Comparison of ENCODE assay signal across 11 mouse cellular contexts in the genomic region with DNA sequence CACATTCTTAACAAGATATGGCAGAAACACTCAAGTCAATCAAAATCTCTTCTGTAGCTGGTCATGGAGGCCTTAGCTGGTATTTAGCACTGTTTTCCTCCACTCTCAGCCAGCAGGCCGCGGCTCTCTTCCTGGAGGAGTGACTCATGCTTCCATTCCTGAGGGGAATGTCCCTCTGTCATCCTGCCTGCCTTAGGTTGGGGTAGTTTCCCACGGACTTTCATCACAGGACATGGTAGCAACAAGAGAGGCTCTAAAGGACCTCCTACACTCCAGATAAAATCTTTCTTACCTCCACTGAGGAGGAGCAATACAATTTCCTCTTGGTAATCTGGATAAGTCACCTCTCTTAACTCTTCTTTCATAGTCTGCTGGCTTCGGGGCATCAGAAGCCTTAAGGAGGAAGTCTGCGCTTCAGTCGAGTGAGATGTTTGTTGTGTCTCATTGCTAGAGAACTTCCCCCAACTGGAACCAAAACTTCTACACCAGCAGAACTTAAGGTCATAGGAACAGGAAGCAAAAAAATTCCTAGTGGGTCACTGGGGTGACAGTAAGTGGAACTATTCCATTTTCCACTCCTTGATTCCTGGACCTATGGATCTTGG. TPM values are rescaled to one million over a fixed set of nuclear protein-coding genes. Genes with fewer than 3 reads are reported as not detected.
DNase-seq lines count a peak whose midpoint lies in the region; ATAC-seq and TF ChIP-seq lines count a peak whose summit lies in the region.
"Had no signal": no experiment of that assay in that cellular context is flagged by ENCODE, and none has a peak within 500 bp of the region (broad histone marks: within the 10 kb centered on the region; RNA-seq: fewer than 3 reads in every experiment).

No protein-coding gene starts in this region.

- no peak for ATAC-seq in liver, embryonic 12.5 days
- ATAC-seq in hindbrain, postnatal 0 days, result no peak
- no peak for ATAC-seq in hindbrain, embryonic 13.5 days (ENCODE audit: low FRiP score)

- no peaks in the 10 kb centered on the region for H3K9me3 ChIP-seq in liver, embryonic 12.5 days (replicated peaks)
- no peaks in the 10 kb centered on the region for H3K9me3 ChIP-seq in heart, embryonic 10.5 days
- H3K9me3 ChIP-seq in hindbrain, postnatal 0 days (ENCODE audit: low read length), result no peaks in the 10 kb centered on the region
- no peaks in the 10 kb centered on the region for H3K9me3 ChIP-seq in hindbrain, embryonic 13.5 days
- H3K9me3 ChIP-seq: embryonic facial prominence, embryonic 12.5 days; neural tube, embryonic 12.5 days had no signal

- no peak overlapping the region for H3ac ChIP-seq in myocyte (ENCODE audit: control insufficient read depth, insufficient read length)

- peaks cover 43% of the 10 kb centered on the region for H3K79me2 ChIP-seq in myocyte (ENCODE audit: control insufficient read depth, insufficient read depth)

- H3K4me2 ChIP-seq in liver, embryonic 12.5 days, result no peak overlapping the region
- peak overlapping the region; percentile 15 for H3K4me2 ChIP-seq in myocyte (ENCODE audit: low read depth)
- H3K4me2 ChIP-seq in hindbrain, postnatal 0 days (ENCODE audit: low read depth, low read length), result no peak overlapping the region
- no peak overlapping the region for H3K4me2 ChIP-seq in hindbrain, embryonic 13.5 days
- H3K4me2 ChIP-seq: embryonic facial prominence, embryonic 12.5 days; neural tube, embryonic 12.5 days had no signal

- H3K9ac ChIP-seq in liver, embryonic 12.5 days, result peak overlapping the region; percentile 33; the same call in 1 of the 2 replicates
- no peak overlapping the region for H3K9ac ChIP-seq in hindbrain, postnatal 0 days (replicated peaks; ENCODE audit: low read length)
- H3K9ac ChIP-seq in hindbrain, embryonic 13.5 days, result no peak overlapping the region
- H3K9ac ChIP-seq: embryonic facial prominence, embryonic 12.5 days; liver, embryonic 14.5 days; neural tube, embryonic 12.5 days had no signal

- no peak overlapping the region for H3K4me3 ChIP-seq in liver, embryonic 12.5 days
- H3K4me3 ChIP-seq in heart, embryonic 10.5 days, result no peak overlapping the region
- no peak overlapping the region for H3K4me3 ChIP-seq in myocyte
- H3K4me3 ChIP-seq in hindbrain, postnatal 0 days (ENCODE audit: low read length), result no peak overlapping the region
- H3K4me3 ChIP-seq in hindbrain, embryonic 13.5 days, result no peak overlapping the region
- H3K4me3 ChIP-seq: embryonic facial prominence, embryonic 12.5 days; neural tube, embryonic 12.5 days had no signal

- no peak for TF ChIP-seq POLR2A in myocyte (IDR thresholded peaks at IDR 0.05; ENCODE audit: insufficient read length, low read depth)

- no peak for DNase-seq in liver
- DNase-seq in adrenal gland, postnatal 25 days, result peak; percentile 10
- DNase-seq in heart, embryonic 10.5 days (ENCODE audit: low spot score), result no peak
- DNase-seq in hindbrain, postnatal 0 days (ENCODE audit: low spot score), result no peak
- no peak for DNase-seq in layer of hippocampus, postnatal 25 days (ENCODE audit: extremely low spot score in 1 of 2, low spot score in 1 of 2)

- H3K4me1 ChIP-seq in liver, embryonic 12.5 days, result peaks cover 14% of the 10 kb centered on the region; the same call in 1 of the 2 replicates
- H3K4me1 ChIP-seq in heart, embryonic 10.5 days, result peaks cover 21% of the 10 kb centered on the region
- H3K4me1 ChIP-seq in hindbrain, postnatal 0 days (ENCODE audit: insufficient read depth, low read length), result no peaks in the 10 kb centered on the region
- H3K4me1 ChIP-seq in hindbrain, embryonic 13.5 days (replicated peaks), result no peaks in the 10 kb centered on the region; the same call in 1 of the 2 replicates
- H3K4me1 ChIP-seq: embryonic facial prominence, embryonic 12.5 days; neural tube, embryonic 12.5 days had no signal

- TF ChIP-seq CTCF in hindbrain, postnatal 0 days (IDR thresholded peaks at IDR 0.05; ENCODE audit: low read depth), result no peak

- peaks cover 7% of the 10 kb centered on the region for H3K36me3 ChIP-seq in liver, embryonic 12.5 days
- H3K36me3 ChIP-seq in heart, embryonic 10.5 days, result peaks cover 17% of the 10 kb centered on the region
- H3K36me3 ChIP-seq in myocyte (ENCODE audit: control insufficient read depth, insufficient read depth), result peaks cover 4% of the 10 kb centered on the region
- H3K36me3 ChIP-seq in hindbrain, postnatal 0 days (ENCODE audit: insufficient read depth, low read length), result 0 out of 2 replicates have a peak, but pooled peaks cover 3% of the 10 kb centered on the region
- H3K36me3 ChIP-seq in hindbrain, embryonic 13.5 days, result peaks cover 23% of the 10 kb centered on the region

- H3K27me3 ChIP-seq in liver, embryonic 12.5 days (replicated peaks), result no peaks in the 10 kb centered on the region
- H3K27me3 ChIP-seq in heart, embryonic 10.5 days (ENCODE audit: insufficient read depth, poor library complexity, severe bottlenecking), result no peaks in the 10 kb centered on the region
- no peaks in the 10 kb centered on the region for H3K27me3 ChIP-seq in myocyte (ENCODE audit: control insufficient read depth, insufficient read depth, insufficient read length)
- no peaks in the 10 kb centered on the region for H3K27me3 ChIP-seq in hindbrain, postnatal 0 days (ENCODE audit: insufficient read depth, low read length)
- no peaks in the 10 kb centered on the region for H3K27me3 ChIP-seq in hindbrain, embryonic 13.5 days
- H3K27me3 ChIP-seq: embryonic facial prominence, embryonic 12.5 days; neural tube, embryonic 12.5 days had no signal

- 43% methylated on average over 6 of the region's 6 CpGs for WGBS in liver, embryonic 12.5 days (ENCODE audit: insufficient replicate concordance)
- 47% methylated on average over 6 of the region's 6 CpGs for WGBS in heart, embryonic 10.5 days
- 89% methylated on average over 6 of the region's 6 CpGs for WGBS in hindbrain, postnatal 0 days
- WGBS in hindbrain, embryonic 13.5 days, result 86% methylated on average over 6 of the region's 6 CpGs

- no peak overlapping the region for H3K27ac ChIP-seq in liver, embryonic 12.5 days
- peak overlapping the region; percentile 62; the same call in 1 of the 2 replicates for H3K27ac ChIP-seq in heart, embryonic 10.5 days
- no peak overlapping the region for H3K27ac ChIP-seq in hindbrain, postnatal 0 days
- no peak overlapping the region for H3K27ac ChIP-seq in hindbrain, embryonic 13.5 days
- H3K27ac ChIP-seq: embryonic facial prominence, embryonic 12.5 days; liver, embryonic 14.5 days; neural tube, embryonic 12.5 days had no signal

TF ChIP-seq in myocyte, 11 proteins besides CTCF, POLR2A, EP300 and RAD21:
- TF ChIP-seq REST (IDR thresholded peaks at IDR 0.05; ENCODE audit: insufficient read depth, insufficient read length), result no peak
- no peak for TF ChIP-seq USF1 (IDR thresholded peaks at IDR 0.05; ENCODE audit: low read depth)
- TF ChIP-seq E2F4 (IDR thresholded peaks at IDR 0.05; ENCODE audit: insufficient read depth), result no peak
- TF ChIP-seq CEBPB (IDR thresholded peaks at IDR 0.05; ENCODE audit: insufficient read depth, poor library complexity, severe bottlenecking), result no peak
- TF ChIP-seq TCF3 (IDR thresholded peaks at IDR 0.05; ENCODE audit: insufficient read length, low read depth), result no peak
- TF ChIP-seq TCF12 (IDR thresholded peaks at IDR 0.05; ENCODE audit: insufficient read depth, poor library complexity, severe bottlenecking), result no peak
- no peak for TF ChIP-seq MYOG (IDR thresholded peaks at IDR 0.05; ENCODE audit: control insufficient read depth in 1 of 3, insufficient read depth in 1 of 3, insufficient read length in 2 of 3, low read depth in 2 of 3)
- TF ChIP-seq MAX (IDR thresholded peaks at IDR 0.05; ENCODE audit: low read depth), result no peak
- no peak for TF ChIP-seq SRF (IDR thresholded peaks at IDR 0.05; ENCODE audit: control insufficient read depth, insufficient read length, low read depth)
- no peak for TF ChIP-seq MYOD1 (IDR thresholded peaks at IDR 0.05; ENCODE audit: control insufficient read depth in 1 of 3, insufficient read length in 2 of 3, low read depth in 2 of 3)
- no peak for TF ChIP-seq POLR2AphosphoS2 (IDR thresholded peaks at IDR 0.05; ENCODE audit: insufficient read length, low read depth)
TF ChIP-seq in myocyte: peak in this region for 0.

RNA-seq across cellular contexts. Expression of gene Zfp1, which starts 15.7 kb away (rescaled TPM):
- polyA plus RNA-seq in liver, embryonic 12.5 days (2016; fragmentation: Nextera tagmentation; extraction: Ambion mirVana), result 7.4 and 8.4 TPM in 2 replicates
- total RNA-seq in adrenal gland, postnatal 25 days (2021), result 10.0 and 10.9 TPM in 2 replicates
- 17.6 and 18.1 TPM in 2 replicates for polyA plus RNA-seq in heart, embryonic 10.5 days (2016; fragmentation: Nextera tagmentation; extraction: Ambion mirVana)
- polyA plus RNA-seq in myocyte (2012; fragmentation: generic; extraction: Trizol), result 5.3 TPM
- total RNA-seq in hindbrain, postnatal 0 days (2014; rRNA removed), result 15.0 and 15.5 TPM in 2 replicates
- polyA plus RNA-seq in hindbrain, postnatal 0 days (2015; fragmentation: Nextera tagmentation; extraction: Ambion mirVana), result 21.0 and 21.2 TPM in 2 replicates
- 27.6 and 28.1 TPM in 2 replicates for polyA plus RNA-seq in hindbrain, embryonic 13.5 days (2015; fragmentation: Nextera tagmentation; extraction: Ambion mirVana)
- total RNA-seq in layer of hippocampus, postnatal 25 days (2021), result 10 to 100 TPM; 19.4 to 22.3 TPM

RNA-seq across cellular contexts. Expression of gene Ldhd, which starts 28.7 kb away (rescaled TPM):
- polyA plus RNA-seq in liver, embryonic 12.5 days (2016; fragmentation: Nextera tagmentation; extraction: Ambion mirVana), result 0.11 and 0.12 TPM in 2 replicates
- total RNA-seq in adrenal gland, postnatal 25 days (2021), result 60.3 and 66.8 TPM in 2 replicates
- polyA plus RNA-seq in heart, embryonic 10.5 days (2016; fragmentation: Nextera tagmentation; extraction: Ambion mirVana), result 0.30 and 0.43 TPM in 2 replicates
- 0.16 TPM for polyA plus RNA-seq in myocyte (2012; fragmentation: generic; extraction: Trizol)
- 2.9 and 3.6 TPM in 2 replicates for total RNA-seq in hindbrain, postnatal 0 days (2014; rRNA removed)
- polyA plus RNA-seq in hindbrain, postnatal 0 days (2015; fragmentation: Nextera tagmentation; extraction: Ambion mirVana), result 2.2 and 2.8 TPM in 2 replicates
- 0.52 and 0.53 TPM in 2 replicates for polyA plus RNA-seq in hindbrain, embryonic 13.5 days (2015; fragmentation: Nextera tagmentation; extraction: Ambion mirVana)
- total RNA-seq in layer of hippocampus, postnatal 25 days (2021), result 1 to 10 TPM; 6.6 to 7.2 TPM

RNA-seq across cellular contexts. Expression of gene Ctrb1, which starts 31.9 kb away (rescaled TPM):
- not detected in 2 replicates for polyA plus RNA-seq in liver, embryonic 12.5 days (2016; fragmentation: Nextera tagmentation; extraction: Ambion mirVana)
- not detected in 2 replicates for total RNA-seq in adrenal gland, postnatal 25 days (2021)
- not detected in 2 replicates for polyA plus RNA-seq in heart, embryonic 10.5 days (2016; fragmentation: Nextera tagmentation; extraction: Ambion mirVana)
- 85.4 TPM for polyA plus RNA-seq in myocyte (2012; fragmentation: generic; extraction: Trizol)
- total RNA-seq in hindbrain, postnatal 0 days (2014; rRNA removed), result not detected in 2 replicates
- not detected in 2 replicates for polyA plus RNA-seq in hindbrain, postnatal 0 days (2015; fragmentation: Nextera tagmentation; extraction: Ambion mirVana)
- polyA plus RNA-seq in hindbrain, embryonic 13.5 days (2015; fragmentation: Nextera tagmentation; extraction: Ambion mirVana), result 3.1 TPM in 1 of 2 replicates, not detected in the other
- not detected for total RNA-seq in layer of hippocampus, postnatal 25 days (2021)
- polyA plus RNA-seq: embryonic facial prominence, embryonic 12.5 days; neural tube, embryonic 12.5 days had no signal

Comparison
In these comparisons a context has a peak if more than half of its experiments do, and no peak if none do; other contexts are left out.
1. RNA of gene Ctrb1, which starts 31.9 kb away (polyA plus RNA-seq): 85.4 TPM in myocyte (single experiment); not detected in hindbrain, postnatal 0 days, 3.1 TPM in hindbrain, embryonic 13.5 days, not detected in liver, embryonic 12.5 days and not detected in heart, embryonic 10.5 days; every median in the first group is over 10 times any median in the second.